Mouse (Mus musculus): ENCODE data around the gene Gm20219.

DNA sequence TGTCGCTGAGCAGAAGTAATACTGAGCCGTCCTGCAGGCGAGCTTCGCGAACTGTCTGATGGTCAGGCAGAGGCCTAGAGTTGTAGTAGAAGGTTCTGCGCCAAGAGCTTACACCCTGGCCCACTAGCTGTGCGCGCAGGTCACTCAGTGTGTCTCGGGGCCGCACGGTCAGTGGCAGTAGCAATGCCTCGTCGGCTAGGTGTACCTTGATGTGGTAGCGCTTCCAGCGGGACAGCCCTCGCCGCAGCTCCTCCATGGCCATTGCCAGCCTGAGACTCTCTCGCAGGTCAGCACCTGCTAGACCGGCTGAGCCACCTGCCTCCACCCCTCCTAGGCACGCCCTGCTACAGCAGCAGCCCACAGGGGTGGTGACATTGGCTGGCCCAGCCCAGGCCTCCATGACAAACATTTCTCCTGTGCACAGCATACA lies at the start of gene Gm20219:
- TF ChIP-seq CTCF (IDR thresholded peaks at IDR 0.05; ENCODE audit: borderline replicate concordance, insufficient read depth, low read depth, low read length): no peak
- no peak for TF ChIP-seq POLR2A (IDR thresholded peaks at IDR 0.05; ENCODE audit: borderline replicate concordance, insufficient read depth, low read length)
